Mouse (Mus musculus) CD8-positive naive resting alpha-beta T cell, adult 2 months (primary cell): Measurements from ENCODE around the gene Nckap5.

Source experiments
- DNase-seq, 2 experiments: peaks; one replicate each; pipeline ENCODE4 v3.0.0; 2022; ENCODE audit warnings: low read depth in 2 of 2, low spot score in 2 of 2

The Nckap5 gene

GRCm38 (mm10) chr1:126700978-126701320 is 129.7 kb downstream of the Nckap5 start:
- no peak for DNase-seq

- DNase-seq, result no peak
Observed at GRCm38 (mm10) chr1:126700063-126700977, 130.3 kb downstream of the Nckap5 start.

- no peak for DNase-seq
Observed at GRCm38 (mm10) chr1:126693585-126693984, 137.0 kb downstream of the Nckap5 start.

- DNase-seq, result no peak
Observed at GRCm38 (mm10) chr1:126688593-126688992, 142.0 kb downstream of the Nckap5 start.

- DNase-seq, result no peak
Observed at GRCm38 (mm10) chr1:126686678-126687077, 143.9 kb downstream of the Nckap5 start.

GRCm38 (mm10) chr1:126683621-126684445 is 146.8 kb downstream of the Nckap5 start:
- DNase-seq, result no peak

- DNase-seq, result no peak
Observed at GRCm38 (mm10) chr1:126681773-126682172, 148.8 kb downstream of the Nckap5 start.

GRCm38 (mm10) chr1:126679348-126679747 is 151.3 kb downstream of the Nckap5 start:
- DNase-seq, result no peak

GRCm38 (mm10) chr1:126677280-126677679 is 153.3 kb downstream of the Nckap5 start:
- no peak for DNase-seq

- no peak for DNase-seq
Observed at GRCm38 (mm10) chr1:126676769-126677168, 153.8 kb downstream of the Nckap5 start.

- no peak for DNase-seq
Observed at GRCm38 (mm10) chr1:126675142-126675541, 155.5 kb downstream of the Nckap5 start.

GRCm38 (mm10) chr1:126673238-126673637 is 157.4 kb downstream of the Nckap5 start:
- no peak for DNase-seq

- no peak for DNase-seq
Observed at GRCm38 (mm10) chr1:126670507-126670906, 160.1 kb downstream of the Nckap5 start.

- DNase-seq, result no peak
Observed at GRCm38 (mm10) chr1:126660098-126660999, 170.2 kb downstream of the Nckap5 start.

GRCm38 (mm10) chr1:126658731-126659130 is 171.9 kb downstream of the Nckap5 start:
- no peak for DNase-seq

GRCm38 (mm10) chr1:126656246-126656645 is 174.4 kb downstream of the Nckap5 start:
- DNase-seq, result no peak

GRCm38 (mm10) chr1:126652085-126652484 is 178.5 kb downstream of the Nckap5 start:
- no peak for DNase-seq

GRCm38 (mm10) chr1:126650806-126651205 is 179.8 kb downstream of the Nckap5 start:
- DNase-seq, result no peak

GRCm38 (mm10) chr1:126642751-126643150 is 187.8 kb downstream of the Nckap5 start:
- no peak for DNase-seq

GRCm38 (mm10) chr1:126639463-126639862 is 191.1 kb downstream of the Nckap5 start:
- no peak for DNase-seq

GRCm38 (mm10) chr1:126637515-126637914 is 193.1 kb downstream of the Nckap5 start:
- DNase-seq, result no peak
